Mouse (Mus musculus) megakaryocyte, embryonic 14.5 days (primary cell): Measurements from ENCODE around the gene Lamb1.

Experiments
- FLI1 ChIP-seq: IDR thresholded peaks from 2 replicates; pipeline ENCODE4 v1.6.1; 2012; ENCODE audit warnings: low read length, inconsistent platforms, mixed read lengths
- GATA1 ChIP-seq: IDR thresholded peaks from 3 replicates; pipeline ENCODE4 v1.6.1; 2012; ENCODE audit warnings: mixed read lengths, low read length, inconsistent platforms, borderline replicate concordance

DNA sequence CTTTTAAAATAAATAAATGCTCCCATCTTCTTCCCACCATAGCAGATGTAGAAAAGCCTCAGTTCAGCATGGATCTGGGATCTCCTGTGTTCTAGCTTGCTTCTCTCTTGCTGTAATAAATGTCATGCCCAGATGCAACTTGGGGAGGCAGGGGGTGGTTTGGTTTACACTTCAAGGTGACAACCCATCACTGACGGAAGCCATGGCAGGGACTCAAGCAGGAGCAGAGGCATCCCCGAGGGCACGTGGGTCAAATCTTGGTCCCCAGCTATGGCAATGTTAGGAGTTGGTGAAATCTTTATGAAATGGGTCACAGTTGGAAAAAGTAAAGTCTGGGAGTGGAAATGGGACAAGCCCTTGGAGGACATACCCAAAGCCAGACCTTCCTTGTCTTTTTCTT lies 20.3 kb upstream of the Lamb1 start:
- TF ChIP-seq GATA1 (no peak), FLI1 (no peak)
